Mouse (Mus musculus) C2C12 (cell line): Measurements from ENCODE around the gene Ywhaq. TPM values are rescaled to one million over a fixed set of nuclear protein-coding genes. Genes with fewer than 3 reads are reported as not detected.
A peak's percentile ranks its signal among the peaks of the same experiment; 100 is the strongest.

Source experiments
- H3K27me3 ChIP-seq: one replicate; pipeline ENCODE4 v1.6.1; 2011; ENCODE audit not compliant: control insufficient read depth, insufficient read depth, insufficient read length
- H3K36me3 ChIP-seq: one replicate; pipeline ENCODE4 v1.6.1; 2011; ENCODE audit not compliant: control insufficient read depth, insufficient read depth
- H3K4me3 ChIP-seq: one replicate; pipeline ENCODE4 v1.5.1; 2011; ENCODE audit warnings: mild to moderate bottlenecking, control low read depth; ENCODE audit not compliant: poor library complexity, insufficient read depth, severe bottlenecking
- H3K79me2 ChIP-seq: one replicate; pipeline ENCODE4 v1.6.1; 2011; ENCODE audit not compliant: control insufficient read depth, insufficient read depth
- H3K79me3 ChIP-seq: one replicate; pipeline ENCODE4 v1.6.1; 2011; ENCODE audit warnings: low read depth, control low read depth
- H3ac ChIP-seq: one replicate; pipeline ENCODE3; 2011; ENCODE audit warnings: low read depth; ENCODE audit not compliant: control insufficient read depth, insufficient read length
- CEBPB ChIP-seq: IDR thresholded peaks from one replicate; pipeline ENCODE4 v1.6.1; 2011; ENCODE audit warnings: low read depth, mild to moderate bottlenecking, control low read depth, moderate library complexity
- CTCF ChIP-seq: IDR thresholded peaks from one replicate; pipeline ENCODE4 v1.5.1; 2011; ENCODE audit not compliant: control insufficient read depth, insufficient read depth, insufficient read length
- FOSL1 ChIP-seq: IDR thresholded peaks from one replicate; pipeline ENCODE4 v1.8.0; 2011; ENCODE audit warnings: mild to moderate bottlenecking, low read length; ENCODE audit not compliant: poor library complexity, insufficient read depth, severe bottlenecking
- MAX ChIP-seq: IDR thresholded peaks from one replicate; pipeline ENCODE4 v1.6.1; 2011; ENCODE audit warnings: mild to moderate bottlenecking, control low read depth
- MYOD1 ChIP-seq: IDR thresholded peaks from one replicate; pipeline ENCODE4 v1.6.1; 2011; ENCODE audit warnings: low read depth; ENCODE audit not compliant: control insufficient read depth, insufficient read length
- MYOG ChIP-seq: IDR thresholded peaks from one replicate; pipeline ENCODE4 v1.6.1; 2011; ENCODE audit not compliant: control insufficient read depth, insufficient read length; ENCODE audit errors: extremely low read depth
- USF1 ChIP-seq: IDR thresholded peaks from one replicate; pipeline ENCODE4 v1.6.1; 2011; ENCODE audit warnings: low read depth, mild to moderate bottlenecking, control low read depth, moderate library complexity
- polyA plus RNA-seq: library from polyadenylated mRNA; unstranded; fragments of >200 nt; fragmentation: generic; extraction: Trizol; gene quantifications from one replicate; pipeline ENCODE4 v1.2.1, GENCODE M21; 2012; ENCODE audit warnings: missing spikeins

Gene Ywhaq
- polyA plus RNA-seq, 1 experiment = 305 TPM

GRCm38 (mm10) chr12:21431950-21432349, 14.5 kb upstream of the Ywhaq start:
- Histone ChIP-seq H3K36me3 (no peaks in the 10 kb centered on the region), H3ac (no peak overlapping the region), H3K27me3 (no peaks in the 10 kb centered on the region), H3K4me3 (no peak overlapping the region), H3K79me2 (no peaks in the 10 kb centered on the region), H3K79me3 (no peaks in the 10 kb centered on the region)
- TF ChIP-seq MYOD1 = no peak
- no peak for TF ChIP-seq CEBPB
- no peak for TF ChIP-seq FOSL1
- no peak for TF ChIP-seq MAX
- TF ChIP-seq USF1 = no peak
- TF ChIP-seq MYOG = no peak
- TF ChIP-seq CTCF = no peak

GRCm38 (mm10) chr12:21431039-21431438, 13.6 kb upstream of the Ywhaq start:
- Histone ChIP-seq H3ac (no peak overlapping the region), H3K36me3 (no peaks in the 10 kb centered on the region)
- TF ChIP-seq MYOD1 = no peak
- TF ChIP-seq MAX = no peak
- no peak for TF ChIP-seq FOSL1
- no peak for TF ChIP-seq CTCF
- TF ChIP-seq CEBPB = no peak
- TF ChIP-seq USF1 = no peak
- TF ChIP-seq MYOG = no peak

GRCm38 (mm10) chr12:21430140-21430539, 12.7 kb upstream of the Ywhaq start:
- H3K4me3 ChIP-seq = no peak overlapping the region
- no peaks in the 10 kb centered on the region for H3K79me2 ChIP-seq
- TF ChIP-seq MAX = no peak
- no peak for TF ChIP-seq CTCF
- no peak for TF ChIP-seq FOSL1
- no peak for TF ChIP-seq CEBPB
- no peak for TF ChIP-seq MYOD1
- TF ChIP-seq USF1 = no peak
- no peak for TF ChIP-seq MYOG
- no peaks in the 10 kb centered on the region for H3K79me3 ChIP-seq
- H3ac ChIP-seq = no peak overlapping the region
- no peaks in the 10 kb centered on the region for H3K27me3 ChIP-seq
- H3K36me3 ChIP-seq = no peaks in the 10 kb centered on the region

More at GRCm38 (mm10) chr12:21431039-21431438, 13.6 kb upstream of the Ywhaq start:
- H3K27me3 ChIP-seq = no peaks in the 10 kb centered on the region
- no peak overlapping the region for H3K4me3 ChIP-seq
- no peaks in the 10 kb centered on the region for H3K79me2 ChIP-seq
- no peaks in the 10 kb centered on the region for H3K79me3 ChIP-seq

GRCm38 (mm10) chr12:21429021-21429420, 11.6 kb upstream of the Ywhaq start:
- H3K4me3 ChIP-seq = no peak overlapping the region
- TF ChIP-seq FOSL1 (no peak), MYOG (no peak), CTCF (no peak), USF1 (no peak), MYOD1 (no peak), MAX (no peak), CEBPB (no peak)
- H3K79me2 ChIP-seq = no peaks in the 10 kb centered on the region
- H3K36me3 ChIP-seq = no peaks in the 10 kb centered on the region
- no peak overlapping the region for H3ac ChIP-seq
- no peaks in the 10 kb centered on the region for H3K27me3 ChIP-seq
- no peaks in the 10 kb centered on the region for H3K79me3 ChIP-seq

GRCm38 (mm10) chr12:21426065-21426940, 8.9 kb upstream of the Ywhaq start:
- Histone ChIP-seq H3K36me3 (no peaks in the 10 kb centered on the region), H3K79me2 (no peaks in the 10 kb centered on the region), H3K79me3 (no peaks in the 10 kb centered on the region), H3K4me3 (no peak overlapping the region), H3K27me3 (no peaks in the 10 kb centered on the region), H3ac (no peak overlapping the region)
- TF ChIP-seq USF1 (no peak), MAX (no peak), MYOG (no peak), FOSL1 (no peak), CTCF (no peak)

GRCm38 (mm10) chr12:21424683-21425082, 7.2 kb upstream of the Ywhaq start:
- Histone ChIP-seq H3K4me3 (no peak overlapping the region), H3K79me2 (no peaks in the 10 kb centered on the region), H3K36me3 (no peaks in the 10 kb centered on the region), H3K79me3 (no peaks in the 10 kb centered on the region), H3K27me3 (no peaks in the 10 kb centered on the region), H3ac (no peak overlapping the region)
- TF ChIP-seq FOSL1 = peak; percentile 52
- TF ChIP-seq CTCF = no peak
